Mouse (Mus musculus) CD8-positive naive resting alpha-beta T cell, adult 2 months (primary cell): ENCODE results near the gene C2cd5.
"Not testable (repeated sequence)": the region's sequence is repeated elsewhere in the genome, so short reads cannot be mapped to it uniquely, and the experiment has no call there.

Experiments
- DNase-seq, 2 experiments: peaks; one replicate each; pipeline ENCODE4 v3.0.0; 2022; ENCODE audit warnings: low read depth in 2 of 2, low spot score in 2 of 2

The C2cd5 gene

GRCm38 (mm10) chr6:143027402-143027801 is 72.5 kb downstream of the C2cd5 start:
- DNase-seq, result no peak

- no peak for DNase-seq
These were observed 76.2 kb downstream of the C2cd5 start for GRCm38 (mm10) chr6:143023691-143024090.

GRCm38 (mm10) chr6:143021756-143022155 is 78.2 kb downstream of the C2cd5 start:
- DNase-seq, result no peak

DNA sequence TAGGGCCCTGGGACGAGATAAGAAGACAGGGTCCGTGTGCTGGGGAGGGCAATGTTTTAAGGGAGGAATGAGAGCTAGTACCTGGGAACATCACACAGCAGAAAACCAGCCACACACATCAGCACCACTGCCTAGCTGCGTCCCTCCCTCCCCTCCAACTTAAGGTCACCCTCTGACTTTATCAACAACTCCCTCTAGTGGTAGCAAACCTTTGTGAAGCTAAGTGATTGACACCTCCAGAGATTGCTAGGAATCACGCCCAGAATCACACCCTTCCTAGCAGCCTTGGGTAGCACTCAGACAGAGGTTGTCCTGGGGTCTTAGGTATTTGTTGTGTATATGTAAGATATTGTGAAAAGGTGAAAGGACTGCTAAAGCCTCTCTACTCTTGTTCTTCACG is 79.3 kb downstream of the C2cd5 start:
- DNase-seq, result peak in 1 of 2 experiments; percentile 12

GRCm38 (mm10) chr6:143020146-143020545 is 79.8 kb downstream of the C2cd5 start:
- DNase-seq, result no peak

GRCm38 (mm10) chr6:143012513-143013215 is 87.3 kb downstream of the C2cd5 start:
- no peak for DNase-seq

GRCm38 (mm10) chr6:143008865-143009264 is 91.1 kb downstream of the C2cd5 start:
- DNase-seq, result no peak

DNA sequence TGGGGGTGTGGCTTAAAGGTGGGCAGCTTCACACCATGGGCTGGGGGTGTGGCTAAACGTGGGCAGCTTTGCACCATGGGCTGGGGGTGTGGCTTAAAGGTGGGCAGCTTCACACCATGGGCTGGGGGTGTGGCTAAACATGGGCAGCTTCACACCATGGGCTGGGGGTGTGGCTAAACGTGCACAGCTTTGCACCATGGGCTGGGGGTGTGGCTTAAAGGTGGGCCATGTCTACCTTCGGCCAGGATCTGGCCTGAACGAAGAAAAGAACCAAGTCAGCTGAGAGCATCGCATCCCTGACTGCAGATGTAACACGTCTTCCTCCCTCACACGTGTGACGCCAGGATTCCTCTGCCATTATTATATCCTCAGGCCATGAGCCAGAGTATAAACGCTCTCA is 94.7 kb downstream of the C2cd5 start:
- DNase-seq, result not testable (repeated sequence)

- DNase-seq, result no peak
These were observed 95.1 kb downstream of the C2cd5 start for GRCm38 (mm10) chr6:143004801-143005200.

- no peak for DNase-seq
These were observed 101.5 kb downstream of the C2cd5 start for GRCm38 (mm10) chr6:142998221-142998999.

GRCm38 (mm10) chr6:142996887-142997286 is 103.1 kb downstream of the C2cd5 start:
- DNase-seq, result no peak

GRCm38 (mm10) chr6:142995567-142995966 is 104.4 kb downstream of the C2cd5 start:
- no peak for DNase-seq

- DNase-seq, result no peak
These were observed 105.1 kb downstream of the C2cd5 start for GRCm38 (mm10) chr6:142994821-142995220.

GRCm38 (mm10) chr6:142993705-142994698 is 105.9 kb downstream of the C2cd5 start:
- no peak for DNase-seq

GRCm38 (mm10) chr6:142992971-142993370 is 107.0 kb downstream of the C2cd5 start:
- DNase-seq, result no peak

DNA sequence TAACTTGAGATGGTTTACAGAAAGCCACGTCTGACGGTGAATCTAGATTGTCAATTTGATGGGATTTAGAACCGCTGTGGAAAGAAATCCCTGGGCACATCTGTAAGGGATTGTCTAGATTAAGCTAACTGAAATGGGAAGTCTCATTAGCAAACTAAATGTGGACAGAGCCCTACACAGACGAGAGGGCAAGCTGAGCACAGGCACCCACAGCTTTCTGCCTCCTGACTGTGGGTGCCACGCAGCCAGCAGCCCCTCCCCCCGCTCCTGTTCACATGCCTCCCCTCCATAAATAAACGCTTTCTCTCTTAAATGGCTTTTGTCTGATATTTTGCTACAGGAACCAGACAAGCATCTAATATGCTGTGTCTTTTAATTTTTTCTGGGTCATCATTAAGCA is 107.8 kb downstream of the C2cd5 start:
- DNase-seq, result no peak

- DNase-seq, result no peak
These were observed 108.4 kb downstream of the C2cd5 start for GRCm38 (mm10) chr6:142991391-142992059.

DNA sequence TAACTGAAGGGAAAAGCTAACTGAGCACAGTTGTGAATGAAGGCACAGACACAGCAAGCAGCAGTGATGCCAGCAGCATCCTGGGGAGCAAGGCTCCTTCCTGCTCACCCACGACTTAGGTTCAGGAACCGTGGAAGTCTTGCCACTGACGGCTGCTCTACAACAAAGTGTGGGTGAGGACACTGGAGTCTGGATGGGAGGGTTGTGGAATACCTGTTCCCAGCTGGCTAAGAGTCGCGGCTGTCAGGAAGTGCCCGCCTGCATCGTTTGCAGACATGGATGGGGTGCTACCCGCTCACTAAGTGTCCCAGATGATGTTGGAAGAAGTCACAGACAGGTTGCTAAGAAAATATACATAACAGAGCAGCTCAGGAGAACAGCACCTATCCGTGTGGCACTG is 109.4 kb downstream of the C2cd5 start:
- no peak for DNase-seq

DNA sequence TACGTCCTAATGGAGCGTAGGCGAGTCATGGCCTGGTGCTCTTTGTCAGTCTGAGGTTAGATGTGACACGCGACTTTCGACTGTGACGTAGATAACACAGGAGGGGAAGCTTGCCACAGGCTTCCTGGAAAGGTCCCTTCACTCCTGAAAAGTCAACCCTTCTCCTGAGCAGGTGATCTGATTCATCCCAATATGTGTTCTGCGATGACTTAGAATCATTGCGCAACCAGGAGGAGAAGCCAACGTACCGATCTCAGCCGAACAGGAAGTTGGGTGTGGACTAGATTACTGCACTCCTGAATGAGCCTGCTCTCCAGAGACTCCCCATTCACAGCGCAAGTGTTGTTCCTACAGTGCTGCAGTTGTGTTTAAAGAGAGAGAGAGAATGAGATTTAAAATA is 110.4 kb downstream of the C2cd5 start:
- no peak for DNase-seq

DNA sequence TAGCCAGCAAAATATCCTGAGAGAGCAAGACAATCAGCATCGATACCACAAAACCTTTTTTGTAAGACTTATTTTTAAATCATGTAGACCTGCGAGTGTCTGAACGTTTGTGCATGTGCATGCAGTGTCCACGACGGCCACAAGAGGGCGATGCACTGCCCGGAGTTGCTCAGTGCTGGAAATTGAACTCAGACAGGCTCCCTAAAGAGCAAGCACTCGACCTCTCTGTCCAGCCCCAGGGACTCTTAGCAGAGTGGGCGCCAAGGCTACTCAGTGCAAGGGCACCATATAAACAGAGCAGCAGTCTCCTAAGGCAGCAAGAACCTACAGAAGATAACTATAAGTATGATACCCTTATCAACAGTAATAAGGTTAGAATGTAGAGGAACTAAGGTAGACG is 111.2 kb downstream of the C2cd5 start:
- DNase-seq, result peak; percentile 68 to 79

GRCm38 (mm10) chr6:142988231-142988630 is 111.7 kb downstream of the C2cd5 start:
- DNase-seq, result no peak
